Mouse (Mus musculus): ENCODE measurements around the gene Olfr9. TPM values are rescaled to one million over a fixed set of nuclear protein-coding genes. Genes with fewer than 3 reads are reported as not detected.

The Olfr9 gene
- polyA plus RNA-seq, 1 experiment from 2014 or later, result not detected

GRCm38 (mm10) chr10:128960142-128960541, 29.1 kb upstream of the Olfr9 start:
- Histone ChIP-seq H3K4me1 (replicated peaks; ENCODE audit: control insufficient read depth, insufficient read depth, low read length) (peaks cover 15% of the 10 kb centered on the region), H3K27me3 (replicated peaks; ENCODE audit: control insufficient read depth, insufficient read depth, low read length) (no peaks in the 10 kb centered on the region), H3K36me3 (ENCODE audit: control insufficient read depth, insufficient read depth) (no peaks in the 10 kb centered on the region; the same call in 1 of the 2 replicates), H3K9ac (ENCODE audit: low read depth, low read length) (peak overlapping the region; percentile 18; the same call in 1 of the 2 replicates), H3K4me2 (replicated peaks; ENCODE audit: low read depth) (peak overlapping the region; percentile 58), H3K4me3 (ENCODE audit: low read depth, low read length) (peak overlapping the region; percentile 26), H3K9me3 (ENCODE audit: control insufficient read depth) (no peaks in the 10 kb centered on the region), H3K27ac (ENCODE audit: low read depth, low read length) (peak overlapping the region; percentile 79)
- ATAC-seq, result no peak
- WGBS, result 74% methylated on average over 4 of the region's 4 CpGs
- no peak for TF ChIP-seq CTCF (IDR thresholded peaks at IDR 0.05; ENCODE audit: low read depth)

GRCm38 (mm10) chr10:128960590-128961584, 28.3 kb upstream of the Olfr9 start, which contains the start of gene Mettl7b:
Mettl7b (minus strand) TSS chr10:128960988.
- no peaks in the 10 kb centered on the region; the same call in 1 of the 2 replicates for H3K36me3 ChIP-seq (ENCODE audit: control insufficient read depth, insufficient read depth)
- peak; percentile 95 for ATAC-seq
- peaks cover 19% of the 10 kb centered on the region for H3K4me1 ChIP-seq (replicated peaks; ENCODE audit: control insufficient read depth, insufficient read depth, low read length)
- WGBS, result 46% methylated on average over 12 of the region's 12 CpGs
- H3K27ac ChIP-seq (ENCODE audit: low read depth, low read length), result peak within 1 kb of the TSS; percentile 79
- peak within 1 kb of the TSS; percentile 58 for H3K4me2 ChIP-seq (replicated peaks; ENCODE audit: low read depth)
- H3K27me3 ChIP-seq (replicated peaks; ENCODE audit: control insufficient read depth, insufficient read depth, low read length), result no peaks in the 10 kb centered on the region
- H3K9ac ChIP-seq (ENCODE audit: low read depth, low read length), result peak within 1 kb of the TSS; percentile 18; the same call in 1 of the 2 replicates
- no peaks in the 10 kb centered on the region for H3K9me3 ChIP-seq (ENCODE audit: control insufficient read depth)
- H3K4me3 ChIP-seq (ENCODE audit: low read depth, low read length), result peak within 1 kb of the TSS; percentile 26
- TF ChIP-seq CTCF (IDR thresholded peaks at IDR 0.05; ENCODE audit: low read depth), result no peak

GRCm38 (mm10) chr10:128964961-128965360, 24.3 kb upstream of the Olfr9 start:
- 41% methylated on average over 2 of the region's 2 CpGs for WGBS
- Histone ChIP-seq H3K4me1 (replicated peaks; ENCODE audit: control insufficient read depth, insufficient read depth, low read length) (peaks cover 16% of the 10 kb centered on the region), H3K4me2 (replicated peaks; ENCODE audit: low read depth) (no peak overlapping the region), H3K9me3 (ENCODE audit: control insufficient read depth) (no peaks in the 10 kb centered on the region), H3K4me3 (ENCODE audit: low read depth, low read length) (no peak overlapping the region), H3K27me3 (replicated peaks; ENCODE audit: control insufficient read depth, insufficient read depth, low read length) (no peaks in the 10 kb centered on the region), H3K27ac (ENCODE audit: low read depth, low read length) (peak overlapping the region; percentile 7), H3K36me3 (ENCODE audit: control insufficient read depth, insufficient read depth) (no peaks in the 10 kb centered on the region), H3K9ac (ENCODE audit: low read depth, low read length) (no peak overlapping the region)
- peak; percentile 34 for ATAC-seq
- TF ChIP-seq CTCF (IDR thresholded peaks at IDR 0.05; ENCODE audit: low read depth), result no peak

GRCm38 (mm10) chr10:128965871-128966270, 23.4 kb upstream of the Olfr9 start:
- Histone ChIP-seq H3K4me1 (replicated peaks; ENCODE audit: control insufficient read depth, insufficient read depth, low read length) (peaks cover 19% of the 10 kb centered on the region), H3K27me3 (replicated peaks; ENCODE audit: control insufficient read depth, insufficient read depth, low read length) (no peaks in the 10 kb centered on the region), H3K9ac (ENCODE audit: low read depth, low read length) (no peak overlapping the region), H3K27ac (ENCODE audit: low read depth, low read length) (peak overlapping the region; percentile 54; the same call in 1 of the 2 replicates), H3K9me3 (ENCODE audit: control insufficient read depth) (no peaks in the 10 kb centered on the region), H3K36me3 (ENCODE audit: control insufficient read depth, insufficient read depth) (no peaks in the 10 kb centered on the region), H3K4me2 (replicated peaks; ENCODE audit: low read depth) (no peak overlapping the region), H3K4me3 (ENCODE audit: low read depth, low read length) (no peak overlapping the region)
- no peak for TF ChIP-seq CTCF (IDR thresholded peaks at IDR 0.05; ENCODE audit: low read depth)
- no peak for ATAC-seq
- 68% methylated on average over 6 of the region's 6 CpGs for WGBS

- Histone ChIP-seq H3K9me3 (ENCODE audit: control insufficient read depth) (no peaks in the 10 kb centered on the region), H3K4me1 (replicated peaks; ENCODE audit: control insufficient read depth, insufficient read depth, low read length) (peaks cover 14% of the 10 kb centered on the region), H3K9ac (ENCODE audit: low read depth, low read length) (no peak overlapping the region), H3K27me3 (replicated peaks; ENCODE audit: control insufficient read depth, insufficient read depth, low read length) (no peaks in the 10 kb centered on the region), H3K4me3 (ENCODE audit: low read depth, low read length) (no peak overlapping the region), H3K27ac (ENCODE audit: low read depth, low read length) (no peak overlapping the region), H3K36me3 (ENCODE audit: control insufficient read depth, insufficient read depth) (no peaks in the 10 kb centered on the region), H3K4me2 (replicated peaks; ENCODE audit: low read depth) (no peak overlapping the region)
- no peak for TF ChIP-seq CTCF (IDR thresholded peaks at IDR 0.05; ENCODE audit: low read depth)
- 24% methylated on average over 1 of the region's 1 CpGs for WGBS
- ATAC-seq, result no peak
Observed at GRCm38 (mm10) chr10:128968341-128968749, 20.9 kb upstream of the Olfr9 start.

GRCm38 (mm10) chr10:128970740-128971250, 18.4 kb upstream of the Olfr9 start:
- no peaks in the 10 kb centered on the region for H3K36me3 ChIP-seq (ENCODE audit: control insufficient read depth, insufficient read depth)
- no peak for TF ChIP-seq CTCF (IDR thresholded peaks at IDR 0.05; ENCODE audit: low read depth)
- 0 out of 2 replicates have a peak, but pooled peaks cover 3% of the 10 kb centered on the region for H3K4me1 ChIP-seq (replicated peaks; ENCODE audit: control insufficient read depth, insufficient read depth, low read length)
- no peak overlapping the region for H3K9ac ChIP-seq (ENCODE audit: low read depth, low read length)
- no peak overlapping the region for H3K4me2 ChIP-seq (replicated peaks; ENCODE audit: low read depth)
- no peaks in the 10 kb centered on the region for H3K27me3 ChIP-seq (replicated peaks; ENCODE audit: control insufficient read depth, insufficient read depth, low read length)
- no peak overlapping the region for H3K27ac ChIP-seq (ENCODE audit: low read depth, low read length)
- H3K9me3 ChIP-seq (ENCODE audit: control insufficient read depth), result no peaks in the 10 kb centered on the region
- peak; percentile 51; the same call in 1 of the 2 replicates for ATAC-seq
- WGBS, result 33% methylated on average over 1 of the region's 1 CpGs
- no peak overlapping the region for H3K4me3 ChIP-seq (ENCODE audit: low read depth, low read length)
